Mouse (Mus musculus): ENCODE data around the gene Pbld1.

Pbld1 gene

GRCm38 (mm10) chr10:63099521-63099920, 39.6 kb downstream of the Pbld1 start, which contains the start of gene Atoh7:
Atoh7 (plus strand) TSS chr10:63099651.
- peak; percentile 39 for DNase-seq

GRCm38 (mm10) chr10:63099941-63100562, 40.1 kb downstream of the Pbld1 start:
- DNase-seq = peak; percentile 85

- DNase-seq = peak; percentile 21
Measured at GRCm38 (mm10) chr10:63100657-63101056, 40.7 kb downstream of the Pbld1 start.

GRCm38 (mm10) chr10:63113027-63113604, 53.2 kb downstream of the Pbld1 start:
- peak; percentile 73 for DNase-seq

DNA sequence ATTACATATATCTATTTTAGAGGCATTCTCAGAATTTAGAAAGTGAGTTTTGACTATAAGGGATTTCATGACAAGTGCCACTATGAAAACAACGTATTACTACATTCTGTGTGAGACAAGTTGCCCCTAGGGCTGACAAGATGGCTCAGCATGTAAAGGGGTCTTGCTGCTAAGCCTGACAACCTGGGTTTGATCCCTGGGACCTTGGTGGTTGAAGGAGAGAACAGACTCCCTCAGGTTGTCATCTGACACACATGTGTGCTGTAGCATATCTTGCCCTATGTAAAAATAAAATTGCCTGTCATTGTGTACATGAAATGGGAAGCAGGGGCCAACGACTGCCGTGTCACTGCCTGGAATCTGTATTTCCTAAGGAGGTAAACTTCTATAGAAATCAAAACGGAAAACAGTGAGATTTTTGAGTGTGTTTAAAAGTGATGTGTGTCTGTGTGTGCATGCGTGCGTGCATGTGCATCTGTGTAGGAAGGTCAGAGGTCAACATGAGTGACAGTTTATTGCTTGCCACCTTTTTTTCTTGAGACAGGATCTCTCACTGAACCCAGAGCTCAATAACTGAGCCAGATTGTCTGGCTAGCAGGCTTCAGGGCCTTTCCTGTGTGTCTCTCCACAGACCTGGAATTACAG, 53.9 kb downstream of the Pbld1 start:
- DNase-seq = no peak

DNA sequence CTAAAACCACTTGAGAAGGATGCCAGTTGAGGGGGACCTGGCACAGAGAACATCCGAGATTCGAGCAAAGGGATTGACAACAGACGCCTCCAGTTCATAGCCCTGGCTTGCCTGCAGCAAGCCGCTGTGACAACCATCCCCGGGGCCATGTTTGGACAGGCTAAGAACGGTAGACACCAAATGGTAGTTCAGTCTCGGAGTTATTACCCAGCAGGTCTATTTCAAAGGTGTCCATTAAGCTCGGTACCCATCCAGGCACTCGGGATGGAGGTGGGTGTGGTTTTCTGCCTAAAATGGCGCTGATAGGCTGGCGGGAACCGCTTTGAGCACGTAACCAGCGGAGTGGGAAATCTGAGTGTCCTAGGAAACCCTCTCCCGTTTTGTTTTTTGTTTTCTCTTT, 55.9 kb downstream of the Pbld1 start:
- no peak for DNase-seq

DNA sequence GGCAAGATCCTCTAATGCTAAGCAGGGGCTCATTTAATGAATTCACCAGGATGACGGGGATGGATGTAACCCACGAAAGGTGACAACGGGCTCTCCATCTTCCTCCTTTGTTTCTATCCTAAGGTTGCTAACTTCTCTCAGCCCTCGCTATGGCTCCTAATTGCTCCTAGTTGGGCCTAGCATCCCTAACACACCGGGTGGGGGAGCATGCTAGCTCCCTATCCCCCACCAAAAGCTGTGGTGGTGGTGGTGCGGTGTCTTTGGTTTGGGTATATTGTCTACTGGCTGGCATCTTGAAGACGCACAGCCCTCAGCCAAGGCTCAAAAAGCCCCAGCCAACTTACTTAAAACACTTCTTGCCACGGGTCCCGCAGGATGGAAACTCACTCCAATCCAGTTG, 56.4 kb downstream of the Pbld1 start:
- DNase-seq = no peak

GRCm38 (mm10) chr10:63117583-63117982, 57.6 kb downstream of the Pbld1 start:
- DNase-seq = no peak

DNA sequence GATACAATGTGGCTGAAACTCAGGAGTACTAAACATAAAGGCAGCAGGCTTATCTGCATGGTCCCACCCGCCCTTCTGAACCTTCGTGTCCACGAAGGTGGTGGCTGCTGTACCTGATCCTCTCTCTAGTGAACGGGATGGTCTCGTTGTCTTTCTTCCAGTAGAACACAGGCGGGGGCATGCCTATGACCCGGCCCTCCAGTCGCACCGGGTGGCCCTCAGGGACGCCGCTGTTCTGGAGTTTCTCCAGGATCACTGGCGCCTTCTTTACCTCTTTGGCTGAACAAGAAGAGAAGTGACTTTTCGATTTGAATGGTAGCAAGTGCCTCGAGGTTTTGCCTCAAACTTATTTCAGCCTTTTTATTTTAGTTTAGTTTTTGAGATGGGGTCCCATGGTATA, 60.0 kb downstream of the Pbld1 start:
- no peak for DNase-seq

GRCm38 (mm10) chr10:63121961-63122360, 62.0 kb downstream of the Pbld1 start:
- no peak for DNase-seq

DNA sequence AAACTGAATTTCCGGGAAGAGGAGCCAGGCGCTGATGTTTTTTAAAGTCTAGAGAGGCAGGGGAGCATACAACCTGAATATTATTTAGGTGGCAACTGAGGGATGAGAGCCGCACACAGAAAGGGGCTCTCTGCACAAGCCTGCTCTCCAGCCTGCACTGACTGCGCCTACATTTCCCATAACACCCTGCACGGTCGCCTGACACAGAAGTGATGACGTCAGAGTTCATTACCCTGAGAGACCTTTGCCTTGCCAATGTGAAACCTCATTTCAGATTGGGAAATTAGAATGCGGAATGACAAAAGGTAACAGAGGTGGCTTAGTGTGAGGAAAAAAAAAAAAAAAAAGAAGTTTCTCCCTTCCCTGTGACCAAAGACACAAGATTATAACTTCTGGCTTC, 62.6 kb downstream of the Pbld1 start:
- DNase-seq = peak; percentile 76

- DNase-seq = no peak
Measured at GRCm38 (mm10) chr10:63123141-63123540, 63.2 kb downstream of the Pbld1 start.

- no peak for DNase-seq
Measured at GRCm38 (mm10) chr10:63124016-63124415, 64.1 kb downstream of the Pbld1 start.

DNA sequence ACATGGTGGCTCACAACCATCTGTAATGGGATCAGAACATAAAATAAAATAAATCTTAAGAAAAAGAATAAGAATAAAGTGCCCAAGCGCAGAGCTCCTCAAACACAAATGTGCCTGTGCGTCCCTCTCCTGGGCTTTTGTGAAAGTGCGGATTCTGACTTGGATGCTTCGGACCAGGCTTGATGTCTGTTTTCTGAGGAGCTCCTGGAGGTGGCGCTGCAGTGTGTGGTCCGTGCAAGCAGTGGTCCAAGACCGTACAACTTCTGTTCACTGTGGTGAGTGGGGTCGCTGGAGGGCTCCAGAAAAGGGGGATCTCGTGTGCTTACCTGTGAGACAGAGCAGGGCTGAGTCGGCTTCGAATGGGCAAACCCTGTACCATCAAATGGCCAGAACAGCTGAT, 65.4 kb downstream of the Pbld1 start:
- DNase-seq = peak; percentile 51

GRCm38 (mm10) chr10:63126116-63126515, 66.2 kb downstream of the Pbld1 start:
- no peak for DNase-seq

DNA sequence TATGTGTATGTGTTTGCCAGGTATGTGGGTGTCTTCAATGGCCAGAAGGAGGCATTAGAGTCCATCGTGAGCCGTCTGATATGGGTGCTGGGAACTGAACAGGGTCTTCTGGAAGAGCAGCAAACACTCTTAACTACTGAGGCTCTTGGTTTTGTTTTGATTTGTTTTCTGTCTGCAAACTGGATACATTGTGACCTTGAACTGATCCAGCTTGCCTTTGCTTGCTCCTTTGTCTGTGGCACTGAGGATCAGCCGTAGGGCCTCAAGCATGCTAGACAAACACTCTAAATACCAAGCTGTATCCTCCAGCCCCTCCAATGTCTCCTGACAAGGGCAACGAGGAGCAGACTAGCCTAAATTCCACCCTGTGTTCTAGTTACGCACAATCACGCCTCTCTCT, 67.2 kb downstream of the Pbld1 start:
- no peak for DNase-seq
